Mouse (Mus musculus) forebrain, embryonic 10.5 days (tissue): ENCODE measurements around the gene Ccdc187. TPM values are rescaled to one million over a fixed set of nuclear protein-coding genes. Genes with fewer than 3 reads are reported as not detected.
A peak's percentile ranks its signal among the peaks of the same experiment; 100 is the strongest.

Experiments used
- DNase-seq: peaks from one replicate; pipeline ENCODE4 v3.0.0-alpha.2; 2017; ENCODE audit warnings: low spot score; ENCODE audit errors: extremely low spot score
- H3K27ac ChIP-seq: fragments of 300-500 bp; sonication (generic); 2 replicates; pipeline ENCODE4 v1.5.1; 2016; ENCODE audit warnings: mild to moderate bottlenecking
- H3K27me3 ChIP-seq: fragments of 300-500 bp; sonication (generic); 2 replicates; pipeline ENCODE4 v1.6.1; 2016; ENCODE audit warnings: mild to moderate bottlenecking; ENCODE audit not compliant: poor library complexity, severe bottlenecking
- H3K36me3 ChIP-seq: fragments of 300-500 bp; sonication (generic); replicated peaks from 2 replicates; pipeline ENCODE4 v1.6.1; 2016; ENCODE audit warnings: mild to moderate bottlenecking, moderate library complexity
- H3K4me1 ChIP-seq: fragments of 300-500 bp; sonication (generic); 2 replicates; pipeline ENCODE4 v1.6.1; 2016
- H3K4me3 ChIP-seq: fragments of 300-500 bp; sonication (generic); 2 replicates; pipeline ENCODE4 v1.5.1; 2016; ENCODE audit warnings: mild to moderate bottlenecking, moderate library complexity
- H3K9me3 ChIP-seq: fragments of 300-500 bp; sonication (generic); 2 replicates; pipeline ENCODE4 v1.6.1; 2016; ENCODE audit warnings: mild to moderate bottlenecking, moderate library complexity
- WGBS: fragments of 180-500 bp; shearing (Covaris S2); methylation state at CpG from one replicate; pipeline ENCODE4 v1.1.7; 2016; 5-methylcytosine and 5-hydroxymethylcytosine counted together
- polyA plus RNA-seq: library from polyadenylated mRNA; unstranded; fragments of >200 nt; fragmentation: Nextera tagmentation; extraction: Ambion mirVana; gene quantifications from 2 replicates; pipeline ENCODE4 v1.2.1, GENCODE M21; 2016

Gene Ccdc187
- polyA plus RNA-seq, result 0.05 and 0.07 TPM in 2 replicates

GRCm38 (mm10) chr2:26294457-26294856, at the start of gene Ccdc187:
Gene Ccdc187 (minus strand): TSS chr2:26294557.
- WGBS, result 72% methylated on average over 2 of the region's 2 CpGs
- Histone ChIP-seq H3K9me3 (no peaks in the 10 kb centered on the region), H3K27me3 (peaks cover 25% of the 10 kb centered on the region), H3K36me3 (no peaks in the 10 kb centered on the region), H3K4me1 (peaks cover 30% of the 10 kb centered on the region), H3K4me3 (no peak within 1 kb of the TSS), H3K27ac (no peak within 1 kb of the TSS)
- DNase-seq, result no peak

DNA sequence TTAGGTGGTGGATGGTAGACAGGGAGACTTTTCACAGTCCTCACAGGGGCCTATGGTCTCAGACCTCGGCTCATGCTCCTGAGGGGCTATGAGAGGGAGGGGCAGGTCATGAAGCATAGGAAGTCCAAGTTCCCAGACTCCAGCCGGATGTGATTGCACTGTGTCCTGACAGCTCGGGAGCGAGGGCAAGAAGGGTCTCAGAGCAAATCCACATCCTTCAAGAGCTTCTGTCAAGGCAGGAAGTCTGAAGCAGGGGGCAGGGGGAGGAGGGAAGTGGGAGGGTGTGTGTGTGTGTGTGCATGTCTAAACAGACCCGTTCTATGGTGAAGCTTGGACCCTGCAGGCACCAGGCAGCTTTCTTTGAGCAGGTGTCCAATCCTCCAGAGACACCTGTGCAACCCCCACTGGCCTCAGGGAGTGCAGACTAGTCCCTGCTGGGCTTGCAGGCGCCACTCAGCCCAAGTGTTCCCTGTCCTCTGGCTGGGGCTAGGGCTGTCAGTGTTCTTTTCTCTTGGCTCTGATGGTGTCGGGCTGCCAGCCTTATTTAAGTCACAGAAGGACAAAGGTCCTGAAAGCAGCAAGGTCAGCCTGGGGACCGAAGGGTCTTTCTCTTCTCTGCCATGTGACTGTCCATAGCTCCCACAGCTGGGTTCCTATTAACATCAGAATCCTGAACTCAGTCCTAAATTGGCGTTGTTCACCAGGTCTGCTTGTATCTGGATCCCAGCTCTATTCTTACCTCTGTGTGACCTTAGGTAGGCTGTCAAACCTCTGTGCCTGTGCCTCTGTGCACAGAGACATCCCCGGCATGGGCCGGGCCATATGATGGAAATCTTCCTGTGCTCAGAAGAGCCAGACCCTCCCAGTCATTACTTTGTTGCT, 48.5 kb upstream of the Ccdc187 start:
- Histone ChIP-seq H3K36me3 (peaks cover 96% of the 10 kb centered on the region), H3K4me3 (no peak overlapping the region), H3K27me3 (no peaks in the 10 kb centered on the region), H3K27ac (no peak overlapping the region), H3K4me1 (no peaks in the 10 kb centered on the region), H3K9me3 (no peaks in the 10 kb centered on the region)
- no peak for DNase-seq
- WGBS, result 79% methylated on average over 11 of the region's 11 CpGs

GRCm38 (mm10) chr2:26342044-26342443, 47.7 kb upstream of the Ccdc187 start:
- Histone ChIP-seq H3K9me3 (no peaks in the 10 kb centered on the region), H3K4me3 (no peak overlapping the region), H3K27me3 (no peaks in the 10 kb centered on the region), H3K27ac (0 out of 2 replicates have a peak overlapping the region, but pooled peaks have one; percentile 35), H3K36me3 (peaks cover 88% of the 10 kb centered on the region), H3K4me1 (no peaks in the 10 kb centered on the region)
- no peak for DNase-seq
- WGBS, result 92% methylated on average over 10 of the region's 10 CpGs

DNA sequence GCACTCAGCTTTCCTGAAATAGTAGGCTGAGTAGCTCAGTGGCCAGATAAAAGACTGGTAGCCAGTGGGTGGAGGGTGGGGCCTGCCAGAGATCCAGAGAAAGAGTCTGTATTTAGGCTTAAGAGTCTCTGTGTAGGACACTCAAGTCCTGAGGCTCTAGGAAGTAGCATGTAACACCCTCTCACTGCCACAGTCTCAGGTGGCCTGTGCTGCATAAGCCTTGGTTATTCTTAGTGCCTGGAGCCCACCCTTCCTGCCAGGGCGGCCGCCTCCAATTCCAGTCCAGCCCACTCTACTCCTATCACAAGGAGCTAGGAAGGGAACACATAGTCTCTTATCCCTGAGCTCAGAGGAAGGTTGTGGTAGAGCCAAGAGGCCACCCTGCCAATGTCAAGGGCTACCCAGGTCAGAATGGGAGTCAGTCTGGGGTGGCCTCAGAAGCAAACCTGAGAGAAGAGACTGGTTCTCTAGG, 47.2 kb upstream of the Ccdc187 start:
- H3K36me3 ChIP-seq, result peaks cover 83% of the 10 kb centered on the region
- no peak overlapping the region for H3K4me3 ChIP-seq
- H3K9me3 ChIP-seq, result no peaks in the 10 kb centered on the region
- 0 out of 2 replicates have a peak overlapping the region, but pooled peaks have one; percentile 35 for H3K27ac ChIP-seq
- H3K27me3 ChIP-seq, result no peaks in the 10 kb centered on the region
- no peak for DNase-seq
- 94% methylated on average over 2 of the region's 2 CpGs for WGBS
- H3K4me1 ChIP-seq, result no peaks in the 10 kb centered on the region

- no peaks in the 10 kb centered on the region for H3K4me1 ChIP-seq
- 92% methylated on average over 5 of the region's 5 CpGs for WGBS
- H3K4me3 ChIP-seq, result no peak overlapping the region
- no peaks in the 10 kb centered on the region for H3K9me3 ChIP-seq
- H3K27me3 ChIP-seq, result no peaks in the 10 kb centered on the region
- H3K27ac ChIP-seq, result no peak overlapping the region
- H3K36me3 ChIP-seq, result peaks cover 59% of the 10 kb centered on the region
- no peak for DNase-seq
Measured at GRCm38 (mm10) chr2:26339204-26339551, 44.8 kb upstream of the Ccdc187 start.

GRCm38 (mm10) chr2:26338302-26339203, 44.2 kb upstream of the Ccdc187 start:
- H3K36me3 ChIP-seq, result peaks cover 53% of the 10 kb centered on the region
- no peak for DNase-seq
- WGBS, result 92% methylated on average over 9 of the region's 13 CpGs
- H3K27me3 ChIP-seq, result no peaks in the 10 kb centered on the region
- H3K27ac ChIP-seq, result no peak overlapping the region
- no peaks in the 10 kb centered on the region for H3K4me1 ChIP-seq
- H3K9me3 ChIP-seq, result no peaks in the 10 kb centered on the region
- no peak overlapping the region for H3K4me3 ChIP-seq

DNA sequence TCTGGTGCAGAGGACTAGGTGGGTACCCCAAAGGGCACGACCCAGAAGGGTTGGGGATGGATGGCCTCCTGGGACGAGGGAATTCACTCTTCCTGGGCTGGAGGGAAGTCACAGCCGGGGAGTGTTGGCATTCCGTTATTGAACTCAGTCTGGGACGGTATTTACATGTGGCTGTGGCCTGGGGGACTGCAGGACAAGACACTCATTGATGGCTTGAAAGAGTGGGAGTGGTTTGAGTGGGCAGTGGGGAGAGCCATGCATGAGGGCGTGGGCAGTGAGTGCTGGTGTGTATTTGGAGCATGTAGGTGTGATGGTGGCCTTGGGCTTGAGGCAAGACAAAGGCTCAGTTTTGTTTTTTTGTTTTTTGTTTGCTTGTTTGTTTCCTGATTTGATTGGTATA, 36.3 kb upstream of the Ccdc187 start:
- no peaks in the 10 kb centered on the region for H3K9me3 ChIP-seq
- no peak for DNase-seq
- H3K27me3 ChIP-seq, result no peaks in the 10 kb centered on the region
- 62% methylated on average over 6 of the region's 6 CpGs for WGBS
- peaks cover 70% of the 10 kb centered on the region for H3K36me3 ChIP-seq
- no peak overlapping the region for H3K27ac ChIP-seq
- H3K4me3 ChIP-seq, result no peak overlapping the region
- 0 out of 2 replicates have a peak, but pooled peaks cover 2% of the 10 kb centered on the region for H3K4me1 ChIP-seq

GRCm38 (mm10) chr2:26330056-26330468, 35.7 kb upstream of the Ccdc187 start:
- H3K36me3 ChIP-seq, result peaks cover 77% of the 10 kb centered on the region
- H3K27me3 ChIP-seq, result no peaks in the 10 kb centered on the region
- 80% methylated on average over 4 of the region's 4 CpGs for WGBS
- no peak for DNase-seq
- H3K4me3 ChIP-seq, result no peak overlapping the region
- H3K4me1 ChIP-seq, result 0 out of 2 replicates have a peak, but pooled peaks cover 2% of the 10 kb centered on the region
- no peaks in the 10 kb centered on the region for H3K9me3 ChIP-seq
- 0 out of 2 replicates have a peak overlapping the region, but pooled peaks have one; percentile 22 for H3K27ac ChIP-seq

GRCm38 (mm10) chr2:26329402-26329801, 35.0 kb upstream of the Ccdc187 start:
- DNase-seq, result no peak
- H3K27me3 ChIP-seq, result no peaks in the 10 kb centered on the region
- H3K27ac ChIP-seq, result no peak overlapping the region
- H3K36me3 ChIP-seq, result peaks cover 83% of the 10 kb centered on the region
- 0 out of 2 replicates have a peak, but pooled peaks cover 2% of the 10 kb centered on the region for H3K4me1 ChIP-seq
- H3K4me3 ChIP-seq, result no peak overlapping the region
- WGBS, result 62% methylated on average over 8 of the region's 8 CpGs
- no peaks in the 10 kb centered on the region for H3K9me3 ChIP-seq

DNA sequence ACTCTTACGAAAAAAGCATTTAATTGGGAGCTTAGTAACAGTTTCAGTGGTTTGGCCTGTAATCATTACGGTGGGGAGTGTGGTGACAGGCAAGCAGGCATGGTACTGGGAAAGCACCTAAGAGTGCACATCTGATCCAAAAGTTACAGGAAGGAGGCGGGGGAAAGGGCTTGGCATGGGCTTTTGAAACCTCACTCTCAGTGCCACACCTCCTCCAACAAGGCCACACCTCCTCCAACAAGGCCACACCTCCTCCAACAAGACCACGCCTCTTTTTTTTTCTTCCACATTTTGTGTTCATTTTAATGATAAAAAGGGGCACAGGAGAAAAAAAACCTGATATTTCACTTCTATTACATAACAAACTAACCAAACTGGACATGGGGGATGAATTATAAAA, 33.5 kb upstream of the Ccdc187 start:
- Histone ChIP-seq H3K9me3 (no peaks in the 10 kb centered on the region), H3K36me3 (peaks cover 96% of the 10 kb centered on the region), H3K4me3 (no peak overlapping the region), H3K27ac (no peak overlapping the region), H3K4me1 (0 out of 2 replicates have a peak, but pooled peaks cover 2% of the 10 kb centered on the region), H3K27me3 (no peaks in the 10 kb centered on the region)
- no peak for DNase-seq
- 94% methylated on average over 4 of the region's 4 CpGs for WGBS

DNA sequence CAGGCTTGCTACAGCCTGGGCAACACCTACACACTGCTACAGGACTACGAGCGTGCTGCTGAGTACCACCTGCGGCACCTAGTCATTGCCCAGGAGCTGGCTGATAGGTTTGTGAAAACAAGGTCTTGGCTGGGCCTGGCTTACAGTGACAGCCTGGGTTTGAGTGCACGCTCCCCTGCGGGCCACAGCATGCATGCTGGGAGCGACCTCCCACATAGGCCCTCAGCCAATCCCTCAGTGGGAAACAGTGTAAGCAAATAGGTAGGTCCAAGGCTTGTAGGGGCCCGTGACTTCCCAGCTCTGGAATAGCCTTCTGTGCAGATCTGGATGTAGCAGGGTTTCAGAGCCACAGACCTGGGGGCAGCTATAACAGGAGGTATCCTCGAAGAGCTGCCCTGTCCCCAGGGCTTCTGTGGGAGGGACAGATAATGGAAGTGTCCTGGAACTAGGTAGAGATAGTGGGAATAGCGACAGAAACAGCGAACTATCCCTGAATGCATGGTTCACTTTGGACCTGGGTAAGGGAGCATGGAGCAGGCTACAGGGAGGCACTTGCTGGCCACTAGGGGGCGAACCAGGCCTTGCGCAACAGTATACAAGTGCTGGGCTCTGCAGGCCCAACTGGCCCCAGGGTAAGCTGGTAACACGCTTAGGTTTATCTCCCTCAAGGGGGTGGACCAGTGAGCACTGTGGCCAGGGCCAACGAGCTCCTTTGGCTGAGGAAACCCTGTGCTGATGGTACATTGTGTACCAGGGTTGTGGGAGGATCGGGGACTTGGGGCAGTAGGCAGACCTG, 31.2 kb upstream of the Ccdc187 start:
- Histone ChIP-seq H3K4me3 (no peak overlapping the region), H3K27me3 (no peaks in the 10 kb centered on the region), H3K4me1 (0 out of 2 replicates have a peak, but pooled peaks cover 2% of the 10 kb centered on the region), H3K9me3 (no peaks in the 10 kb centered on the region), H3K27ac (no peak overlapping the region), H3K36me3 (peaks cover 96% of the 10 kb centered on the region)
- peak; percentile 61 for DNase-seq
- 69% methylated on average over 15 of the region's 15 CpGs for WGBS

DNA sequence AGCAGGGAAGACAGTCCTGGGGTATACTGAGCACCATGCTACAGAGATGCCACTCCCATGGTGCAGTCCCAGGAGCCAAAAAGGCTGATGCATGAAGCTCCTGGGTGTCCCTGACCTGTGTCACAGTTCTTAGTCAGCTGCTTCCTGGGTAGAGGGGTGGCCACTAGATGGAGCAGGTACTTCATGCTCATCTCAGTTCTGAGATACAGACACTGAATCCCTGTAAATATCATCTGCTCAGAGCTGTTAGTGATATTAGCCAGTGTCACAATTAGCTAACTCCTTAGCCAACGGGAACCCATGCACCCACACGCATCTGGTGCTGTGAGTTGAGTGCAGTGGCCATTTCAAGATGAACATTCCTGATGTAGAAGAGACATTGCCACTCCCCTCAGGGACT, 30.6 kb upstream of the Ccdc187 start:
- Histone ChIP-seq H3K27ac (no peak overlapping the region), H3K4me3 (no peak overlapping the region), H3K4me1 (peaks cover 9% of the 10 kb centered on the region), H3K9me3 (no peaks in the 10 kb centered on the region), H3K27me3 (no peaks in the 10 kb centered on the region), H3K36me3 (peaks cover 96% of the 10 kb centered on the region)
- DNase-seq, result no peak
- 94% methylated on average over 2 of the region's 2 CpGs for whole genome bisulfite sequencing
